12 mouse cellular contexts compared by ENCODE assay signal in the genomic region with DNA sequence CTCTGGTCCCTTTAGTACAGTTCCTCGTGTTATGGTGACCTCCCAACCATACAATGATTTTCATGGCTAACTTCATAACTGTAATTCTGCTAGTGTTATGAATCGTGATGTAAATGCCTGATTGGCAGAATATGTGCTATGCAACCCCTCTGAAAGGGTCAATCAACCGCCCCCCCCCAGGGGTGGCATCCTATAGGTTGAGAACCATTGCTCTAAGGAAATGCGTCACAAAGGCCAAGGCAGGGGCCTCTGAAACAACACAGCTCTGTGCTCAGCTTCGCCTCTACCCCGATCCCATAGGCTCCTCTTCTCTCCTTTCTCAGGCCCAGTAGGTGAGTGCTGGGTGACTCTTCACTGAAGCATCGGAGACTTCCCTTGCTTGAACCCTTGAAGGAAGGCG. TPM values are rescaled to one million over a fixed set of nuclear protein-coding genes. Genes with fewer than 3 reads are reported as not detected.
A peak's percentile ranks its signal among the peaks of the same experiment; 100 is the strongest.
DNase-seq lines count a peak whose midpoint lies in the region; ATAC-seq and TF ChIP-seq lines count a peak whose summit lies in the region.
"Had no signal": no experiment of that assay in that cellular context is flagged by ENCODE, and none has a peak within 500 bp of the region (broad histone marks: within the 10 kb centered on the region; RNA-seq: fewer than 3 reads in every experiment).

No protein-coding gene starts in this region.

- H3K27ac ChIP-seq in layer of hippocampus, adult 2 months = 0 out of 2 replicates have a peak overlapping the region, but pooled peaks have one; percentile 28
- peak overlapping the region; percentile 99 for H3K27ac ChIP-seq in bone marrow macrophage, adult 2 months (ENCODE audit: insufficient read depth, low read depth, low read length)
- peak overlapping the region; percentile 72 for H3K27ac ChIP-seq in intestine, embryonic 14.5 days (ENCODE audit: low read depth)
- H3K27ac ChIP-seq in forebrain, embryonic 11.5 days (ENCODE audit: low read depth, low read length) = no peak overlapping the region
- H3K27ac ChIP-seq in heart, embryonic 10.5 days = no peak overlapping the region
- H3K27ac ChIP-seq: forebrain, embryonic 10.5 days had no signal

- no peak for DNase-seq in layer of hippocampus, adult 2 months (ENCODE audit: low spot score in 2 of 2)
- no peak for DNase-seq in layer of hippocampus, adult 9-10 months (ENCODE audit: low spot score)
- no peak for DNase-seq in intestine, embryonic 14.5 days (ENCODE audit: low spot score)
- no peak for DNase-seq in forebrain, embryonic 11.5 days (ENCODE audit: low spot score)
- no peak for DNase-seq in heart, embryonic 10.5 days (ENCODE audit: low spot score)
- DNase-seq: cerebellum, adult 2 months had no signal

- TF ChIP-seq POLR2A in bone marrow macrophage, adult 2 months (IDR thresholded peaks at IDR 0.05; ENCODE audit: borderline replicate concordance, low read depth, low read length) = peak; percentile 78; the same call in 1 of the 2 replicates

- WGBS in intestine, embryonic 14.5 days = 73% methylated on average over 8 of the region's 8 CpGs
- 82% methylated on average over 8 of the region's 8 CpGs for WGBS in forebrain, embryonic 11.5 days
- 71% methylated on average over 8 of the region's 8 CpGs for WGBS in heart, embryonic 10.5 days

- H3K9me3 ChIP-seq in intestine, embryonic 14.5 days (ENCODE audit: control insufficient read depth, low read length) = no peaks in the 10 kb centered on the region
- no peaks in the 10 kb centered on the region for H3K9me3 ChIP-seq in forebrain, embryonic 11.5 days (ENCODE audit: control insufficient read depth, low read length)
- no peaks in the 10 kb centered on the region for H3K9me3 ChIP-seq in heart, embryonic 10.5 days
- H3K9me3 ChIP-seq: forebrain, embryonic 10.5 days; G1E had no signal

- H3K4me1 ChIP-seq in bone marrow macrophage, adult 2 months (ENCODE audit: control insufficient read depth, insufficient read depth, low read length) = peaks cover 58% of the 10 kb centered on the region
- peaks cover 25% of the 10 kb centered on the region for H3K4me1 ChIP-seq in intestine, embryonic 14.5 days (replicated peaks; ENCODE audit: control insufficient read depth, insufficient read depth, low read length)
- no peaks in the 10 kb centered on the region for H3K4me1 ChIP-seq in forebrain, embryonic 11.5 days (replicated peaks; ENCODE audit: control insufficient read depth, insufficient read depth, low read length)
- peaks cover 8% of the 10 kb centered on the region; the same call in 1 of the 2 replicates for H3K4me1 ChIP-seq in heart, embryonic 10.5 days

- no peaks in the 10 kb centered on the region for H3K27me3 ChIP-seq in intestine, embryonic 14.5 days (replicated peaks; ENCODE audit: control insufficient read depth, insufficient read depth, low read length)
- no peaks in the 10 kb centered on the region for H3K27me3 ChIP-seq in forebrain, embryonic 11.5 days (ENCODE audit: control insufficient read depth, insufficient read depth, low read length)
- peaks cover 67% of the 10 kb centered on the region for H3K27me3 ChIP-seq in heart, embryonic 10.5 days (ENCODE audit: insufficient read depth, poor library complexity, severe bottlenecking)

- TF ChIP-seq CTCF in layer of hippocampus, adult 2 months (conservative IDR thresholded peaks at IDR 0.05) = no peak
- no peak for TF ChIP-seq CTCF in bone marrow macrophage, adult 2 months (IDR thresholded peaks at IDR 0.05; ENCODE audit: low read depth, low read length)

- no peak overlapping the region for H3K9ac ChIP-seq in intestine, embryonic 14.5 days (ENCODE audit: low read length)
- no peak overlapping the region for H3K9ac ChIP-seq in forebrain, embryonic 11.5 days (ENCODE audit: low read length)

- H3K4me3 ChIP-seq in layer of hippocampus, adult 2 months = no peak overlapping the region
- H3K4me3 ChIP-seq in bone marrow macrophage, adult 2 months (ENCODE audit: insufficient read depth, low read length) = peak overlapping the region; percentile 60
- H3K4me3 ChIP-seq in intestine, embryonic 14.5 days (ENCODE audit: low read depth, low read length) = no peak overlapping the region
- H3K4me3 ChIP-seq in forebrain, embryonic 11.5 days (ENCODE audit: low read depth, low read length) = no peak overlapping the region
- no peak overlapping the region for H3K4me3 ChIP-seq in heart, embryonic 10.5 days
- H3K4me3 ChIP-seq: forebrain, embryonic 10.5 days had no signal

- H3K36me3 ChIP-seq in intestine, embryonic 14.5 days (ENCODE audit: control insufficient read depth, insufficient read depth, low read length) = no peaks in the 10 kb centered on the region
- H3K36me3 ChIP-seq in forebrain, embryonic 11.5 days (ENCODE audit: control insufficient read depth, insufficient read depth, low read length) = no peaks in the 10 kb centered on the region
- H3K36me3 ChIP-seq in heart, embryonic 10.5 days = no peaks in the 10 kb centered on the region
- H3K36me3 ChIP-seq: forebrain, embryonic 10.5 days; G1E had no signal

- H3K4me2 ChIP-seq in intestine, embryonic 14.5 days (ENCODE audit: low read length) = no peak overlapping the region
- H3K4me2 ChIP-seq in forebrain, embryonic 11.5 days (ENCODE audit: low read depth, low read length, severe bottlenecking) = no peak overlapping the region

- ATAC-seq in intestine, embryonic 14.5 days (replicated peaks; ENCODE audit: low FRiP score, low TSS enrichment, low read depth) = no peak
- ATAC-seq in megakaryocyte, adult 5-6 weeks (ENCODE audit: poor library complexity, severe bottlenecking) = peak; percentile 15; the same call in 1 of the 2 replicates
- no peak for ATAC-seq in forebrain, embryonic 11.5 days (replicated peaks; ENCODE audit: low FRiP score)
- ATAC-seq: hindbrain, embryonic 16.5 days had no signal

RNA-seq across cellular contexts. Expression of a gene that starts 17.2 kb away (rescaled TPM):
- total RNA-seq in layer of hippocampus, adult 2 months (2021) = 10 to 100 TPM; 74.1 to 85.4 TPM
- polyA plus RNA-seq in bone marrow macrophage, adult 2 months (2012; ENCODE audit: insufficient read depth, insufficient read length, missing spikeins) = 56.5 and 61.3 TPM in 2 replicates
- polyA plus RNA-seq in intestine, embryonic 14.5 days (2014; fragmentation: Nextera tagmentation; extraction: Ambion mirVana) = 290 and 294 TPM in 2 replicates
- total RNA-seq in megakaryocyte, adult 5-6 weeks (2015) = 46.7 and 48.7 TPM in 2 replicates
- total RNA-seq in megakaryocyte, adult 5-6 weeks (2017) = 41.6 and 51.3 TPM in 2 replicates
- 307 and 321 TPM in 2 replicates for polyA plus RNA-seq in forebrain, embryonic 11.5 days (2014; fragmentation: Nextera tagmentation; extraction: Ambion mirVana)
- polyA plus RNA-seq in heart, embryonic 10.5 days (2016; fragmentation: Nextera tagmentation; extraction: Ambion mirVana) = 249 and 314 TPM in 2 replicates

RNA-seq across cellular contexts. Expression of a gene that starts 17.6 kb away (rescaled TPM):
- 1,000 to 10,000 TPM in 1 of 2 experiments, 100 to 1,000 TPM in 1; 991 to 1,040 TPM for total RNA-seq in layer of hippocampus, adult 2 months (2021)
- polyA plus RNA-seq in bone marrow macrophage, adult 2 months (2012; ENCODE audit: insufficient read depth, insufficient read length, missing spikeins) = 607 and 651 TPM in 2 replicates
- 1,269 and 1,281 TPM in 2 replicates for polyA plus RNA-seq in intestine, embryonic 14.5 days (2014; fragmentation: Nextera tagmentation; extraction: Ambion mirVana)
- total RNA-seq in megakaryocyte, adult 5-6 weeks (2015) = 776 and 796 TPM in 2 replicates
- total RNA-seq in megakaryocyte, adult 5-6 weeks (2017) = 479 and 480 TPM in 2 replicates
- polyA plus RNA-seq in forebrain, embryonic 11.5 days (2014; fragmentation: Nextera tagmentation; extraction: Ambion mirVana) = 812 and 850 TPM in 2 replicates
- 1,295 and 1,617 TPM in 2 replicates for polyA plus RNA-seq in heart, embryonic 10.5 days (2016; fragmentation: Nextera tagmentation; extraction: Ambion mirVana)

RNA-seq across cellular contexts. Expression of a gene that starts 17.7 kb away (rescaled TPM):
- total RNA-seq in layer of hippocampus, adult 2 months (2021) = under 1 TPM in 1 of 2 experiments, not detected in 1; 0.69 TPM
- polyA plus RNA-seq in bone marrow macrophage, adult 2 months (2012; ENCODE audit: insufficient read depth, insufficient read length, missing spikeins) = not detected in 2 replicates
- polyA plus RNA-seq in intestine, embryonic 14.5 days (2014; fragmentation: Nextera tagmentation; extraction: Ambion mirVana) = 0.62 and 1.7 TPM in 2 replicates
- total RNA-seq in megakaryocyte, adult 5-6 weeks (2015) = not detected in 2 replicates
- 0.29 TPM in 1 of 2 replicates, not detected in the other for total RNA-seq in megakaryocyte, adult 5-6 weeks (2017)
- polyA plus RNA-seq in forebrain, embryonic 11.5 days (2014; fragmentation: Nextera tagmentation; extraction: Ambion mirVana) = 3.3 and 3.5 TPM in 2 replicates
- polyA plus RNA-seq in heart, embryonic 10.5 days (2016; fragmentation: Nextera tagmentation; extraction: Ambion mirVana) = 1.9 and 2.8 TPM in 2 replicates
- total RNA-seq: G1E had no signal

RNA-seq across cellular contexts. Expression of a gene that starts 38.2 kb away (rescaled TPM):
- total RNA-seq in layer of hippocampus, adult 2 months (2021) = 10 to 100 TPM; 14.0 to 15.6 TPM
- 1.1 and 1.6 TPM in 2 replicates for polyA plus RNA-seq in bone marrow macrophage, adult 2 months (2012; ENCODE audit: insufficient read depth, insufficient read length, missing spikeins)
- polyA plus RNA-seq in intestine, embryonic 14.5 days (2014; fragmentation: Nextera tagmentation; extraction: Ambion mirVana) = 1.6 and 2.8 TPM in 2 replicates
- 0.18 TPM in 1 of 2 replicates, not detected in the other for total RNA-seq in megakaryocyte, adult 5-6 weeks (2015)
- total RNA-seq in megakaryocyte, adult 5-6 weeks (2017) = not detected in 2 replicates
- 1.6 and 2.3 TPM in 2 replicates for polyA plus RNA-seq in forebrain, embryonic 11.5 days (2014; fragmentation: Nextera tagmentation; extraction: Ambion mirVana)
- 4.6 and 7.7 TPM in 2 replicates for polyA plus RNA-seq in heart, embryonic 10.5 days (2016; fragmentation: Nextera tagmentation; extraction: Ambion mirVana)

RNA-seq across cellular contexts. Expression of a gene that starts 50.6 kb away (rescaled TPM):
- total RNA-seq in layer of hippocampus, adult 2 months (2021) = 1 to 10 TPM; 4.7 to 5.2 TPM
- 157 and 163 TPM in 2 replicates for polyA plus RNA-seq in bone marrow macrophage, adult 2 months (2012; ENCODE audit: insufficient read depth, insufficient read length, missing spikeins)
- polyA plus RNA-seq in intestine, embryonic 14.5 days (2014; fragmentation: Nextera tagmentation; extraction: Ambion mirVana) = 26.9 and 32.2 TPM in 2 replicates
- total RNA-seq in megakaryocyte, adult 5-6 weeks (2015) = 167 and 175 TPM in 2 replicates
- total RNA-seq in megakaryocyte, adult 5-6 weeks (2017) = 282 and 289 TPM in 2 replicates
- polyA plus RNA-seq in forebrain, embryonic 11.5 days (2014; fragmentation: Nextera tagmentation; extraction: Ambion mirVana) = 2.7 and 3.7 TPM in 2 replicates
- polyA plus RNA-seq in heart, embryonic 10.5 days (2016; fragmentation: Nextera tagmentation; extraction: Ambion mirVana) = 2.1 and 4.5 TPM in 2 replicates
- polyA plus RNA-seq: C2C12 had no signal

Comparison
In these comparisons a context has a peak if more than half of its experiments do, and no peak if none do; other contexts are left out.
1. H3K27ac ChIP-seq: peak in layer of hippocampus, adult 2 months (single experiment), bone marrow macrophage, adult 2 months (single experiment) and intestine, embryonic 14.5 days (single experiment); none in forebrain, embryonic 11.5 days (single experiment) and heart, embryonic 10.5 days (single experiment).